Mouse (Mus musculus): Measurements from ENCODE around the gene Slc22a17.

Slc22a17 gene

DNA sequence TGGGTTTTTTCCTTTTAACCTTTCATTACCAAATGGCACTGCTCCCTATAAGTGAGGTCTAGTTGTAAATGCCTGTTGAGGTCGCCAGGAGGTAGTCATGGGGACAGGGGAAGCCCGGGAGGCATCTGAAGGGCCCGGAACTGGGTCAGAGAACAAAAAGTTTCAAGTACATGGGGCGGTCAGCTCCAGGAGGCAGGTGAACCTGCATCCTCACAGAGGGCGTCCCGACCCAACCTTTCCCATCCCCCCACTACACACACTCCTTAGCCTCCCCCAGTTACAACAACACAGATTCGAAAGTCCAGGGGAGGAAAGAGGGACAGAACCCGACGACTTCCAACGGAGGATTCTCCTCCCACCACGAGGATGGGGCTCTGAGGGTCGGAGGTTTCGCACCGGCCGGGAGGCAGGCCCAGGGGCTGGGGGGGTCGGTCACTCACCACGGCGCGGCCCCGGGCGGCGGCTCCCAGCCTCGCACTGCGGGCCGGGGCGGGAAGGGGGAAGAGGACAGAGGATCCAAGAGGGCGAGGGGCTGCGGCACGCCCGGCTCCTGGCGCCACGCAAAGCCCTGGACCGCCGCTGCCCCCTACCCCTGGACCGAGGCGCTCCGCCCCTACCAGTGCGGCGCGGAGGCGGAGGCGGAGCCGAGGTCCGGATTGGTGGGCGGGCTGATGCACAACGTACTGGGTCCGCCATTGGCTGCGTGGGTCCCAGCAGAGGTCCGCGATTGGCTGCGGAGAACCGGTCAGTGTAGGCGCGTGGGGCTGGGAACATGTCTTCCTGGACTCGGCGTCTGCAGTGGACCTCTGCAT lies 49.2 kb downstream of the Slc22a17 start:
- in situ Hi-C loops (cut with MseI, MboI) = no loop called here

DNA sequence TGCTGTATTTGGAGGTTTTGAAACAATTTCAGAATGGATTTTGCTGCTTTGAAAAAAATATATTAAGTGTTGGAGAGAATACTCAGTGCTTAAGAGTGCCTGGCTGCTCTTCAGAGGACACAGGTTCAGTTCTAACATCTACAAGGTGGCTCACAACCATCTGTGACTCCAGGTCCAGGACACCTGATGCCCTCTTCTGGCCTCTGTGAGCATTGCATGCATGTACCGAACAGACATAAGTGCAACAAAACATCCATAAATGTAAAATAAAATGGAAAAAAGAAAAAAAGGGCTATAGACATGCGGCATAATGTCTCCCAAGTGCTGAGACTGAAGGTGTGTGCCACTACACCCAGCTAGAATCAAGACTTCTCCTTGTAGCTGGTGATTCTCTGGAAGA lies 52.4 kb downstream of the Slc22a17 start:
- in situ Hi-C loops (cut with MseI, MboI) = no loop called here

DNA sequence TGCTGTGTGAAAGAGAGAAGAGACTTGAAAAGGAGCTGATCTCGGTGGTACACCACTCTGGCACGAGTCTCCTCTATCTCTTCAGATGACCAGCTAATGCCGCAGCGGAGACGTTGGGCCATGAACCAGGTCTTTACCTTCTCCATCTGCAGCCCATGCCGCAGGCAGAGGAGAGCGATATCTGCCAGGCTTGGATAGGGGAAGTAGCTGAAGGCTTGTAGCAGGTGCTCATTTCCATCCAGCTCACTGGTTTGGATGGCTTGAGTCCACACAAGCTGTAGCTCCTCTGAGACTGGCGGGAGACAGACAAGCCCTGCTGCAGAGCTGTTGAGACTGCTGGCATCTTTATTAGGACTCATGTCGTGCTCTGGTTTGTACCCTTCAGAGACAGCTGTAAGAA lies 55.0 kb downstream of the Slc22a17 start:
- in situ Hi-C loops (cut with MseI, MboI) = no loop called here

DNA sequence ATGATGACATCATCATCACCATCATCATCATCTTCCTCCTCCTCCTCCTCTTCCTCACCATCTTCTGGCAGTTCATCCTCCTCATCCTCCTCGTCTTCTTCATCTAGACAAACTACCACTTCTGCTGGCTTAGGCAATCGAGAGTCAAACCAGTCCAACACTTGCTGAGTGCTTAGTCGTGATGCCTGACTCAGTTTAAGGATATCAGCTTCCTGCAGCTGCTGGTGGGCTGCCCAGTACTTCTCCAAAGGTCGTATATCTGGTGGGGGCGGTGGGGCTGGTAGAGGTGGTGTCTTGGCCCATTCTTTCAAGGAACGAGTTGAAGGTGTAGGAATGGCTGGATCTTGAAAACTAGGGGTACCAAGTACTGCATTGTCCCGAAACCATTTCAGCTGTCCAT lies 56.2 kb downstream of the Slc22a17 start:
- in situ Hi-C loops (cut with MseI, MboI) = no loop called here

Measured in mouse trophoblast stem cell (cell line).